Mouse (Mus musculus) left cerebral cortex, postnatal 4 days (tissue): ENCODE measurements around the gene Mylk. TPM values are rescaled to one million over a fixed set of nuclear protein-coding genes. Genes with fewer than 3 reads are reported as not detected.
A peak's percentile ranks its signal among the peaks of the same experiment; 100 is the strongest.

Source experiments
- DNase-seq: peaks from one replicate; pipeline ENCODE4 v3.0.0-alpha.2; 2022
- intact Hi-C: fragments of 180-260 bp; cut with DNase I; formaldehyde crosslinking; loops from one replicate; pipeline ENCODE4 v1.15.1; 2025
- total RNA-seq, 2 experiments: library from RNA; stranded (reverse); gene quantifications; 2 replicates each; pipeline ENCODE4 v1.2.3; 2021

Gene Mylk
- total RNA-seq, 2 experiments from 2014 or later, result 6.6 to 8.6 TPM

DNA sequence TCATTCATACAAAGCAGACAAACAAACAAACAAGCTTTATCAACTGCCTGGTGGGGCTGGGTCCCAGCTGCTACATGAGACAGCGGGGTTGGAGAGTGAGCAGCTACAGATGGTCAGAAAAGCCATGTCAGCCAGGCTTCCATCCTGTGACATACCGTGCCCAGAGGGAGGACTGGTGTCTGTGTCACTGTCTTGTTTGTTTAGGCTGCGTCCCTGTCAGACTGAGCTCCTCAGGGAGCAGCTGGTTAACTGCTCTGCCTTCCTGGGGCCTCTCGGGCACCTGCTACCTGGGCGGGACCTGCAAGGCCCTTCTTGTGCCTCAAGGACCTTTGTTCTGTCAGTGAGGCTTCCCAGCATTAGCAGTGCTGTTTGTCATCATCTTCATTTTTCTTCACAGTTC, 306.1 kb downstream of the Mylk start:
- intact Hi-C loops, result no loop called here
- DNase-seq, result peak; percentile 52

Other genes starting within 250 kb of the Mylk start
- 100 to 1,000 TPM; 233 to 236 TPM for gene Kalrn, start 171.7 kb upstream of the Mylk start, total RNA-seq
- not detected for gene Ropn1, start 95.3 kb upstream of the Mylk start, total RNA-seq
- 1 to 10 TPM; 4.8 to 5.1 TPM for gene Ccdc14, start 54.6 kb upstream of the Mylk start, total RNA-seq